Mouse (Mus musculus) midbrain, postnatal 0 days (tissue): ENCODE measurements around the gene Ubash3b. TPM values are rescaled to one million over a fixed set of nuclear protein-coding genes. Genes with fewer than 3 reads are reported as not detected.

Source experiments
- ATAC-seq: fragments of 200-750 bp; cut with Nextera tagmentation; 2 replicates; pipeline ENCODE4 v1.8.0; 2017; ENCODE audit warnings: moderate number of reproducible peaks, mild to moderate bottlenecking, moderate TSS enrichment, moderate library complexity; ENCODE audit not compliant: low FRiP score
- DNase-seq: peaks from one replicate; pipeline ENCODE4 v3.0.0-alpha.2; 2015; ENCODE audit warnings: low spot score
- H3K27ac ChIP-seq: fragments of 300-500 bp; sonication (generic); 2 replicates; pipeline ENCODE4 v1.5.1; 2014; ENCODE audit warnings: low read depth, mild to moderate bottlenecking, low read length, mixed read lengths
- H3K27me3 ChIP-seq: fragments of 300-500 bp; sonication (generic); 2 replicates; pipeline ENCODE4 v1.6.1; 2014; ENCODE audit warnings: low read length, control low read depth, mixed read lengths; ENCODE audit not compliant: insufficient read depth
- H3K36me3 ChIP-seq: fragments of 300-500 bp; sonication (generic); 2 replicates; pipeline ENCODE4 v1.6.1; 2014; ENCODE audit warnings: low read length, control low read depth, mixed read lengths; ENCODE audit not compliant: insufficient read depth
- H3K4me1 ChIP-seq: fragments of 300-500 bp; sonication (generic); 2 replicates; pipeline ENCODE4 v1.6.1; 2014; ENCODE audit warnings: mild to moderate bottlenecking, control low read depth, antibody characterized with exemption, low read length, mixed read lengths; ENCODE audit not compliant: insufficient read depth
- H3K4me2 ChIP-seq: fragments of 300-500 bp; sonication (generic); 2 replicates; pipeline ENCODE4 v1.6.1; 2014; ENCODE audit warnings: low read depth, mild to moderate bottlenecking, low read length, mixed read lengths; ENCODE audit not compliant: poor library complexity, severe bottlenecking
- H3K4me3 ChIP-seq: fragments of 300-500 bp; sonication (generic); 2 replicates; pipeline ENCODE4 v1.5.1; 2014; ENCODE audit warnings: low read depth, mild to moderate bottlenecking, low read length, moderate library complexity
- H3K9ac ChIP-seq: fragments of 300-500 bp; sonication (generic); replicated peaks from 2 replicates; pipeline ENCODE4 v1.6.1; 2014; ENCODE audit warnings: mild to moderate bottlenecking, low read length, moderate library complexity, mixed read lengths; ENCODE audit not compliant: poor library complexity, severe bottlenecking
- H3K9me3 ChIP-seq: fragments of 300-500 bp; sonication (generic); 2 replicates; pipeline ENCODE4 v1.6.1; 2016; ENCODE audit warnings: low read length, control low read depth
- CTCF ChIP-seq: IDR thresholded peaks from 2 replicates; pipeline ENCODE4 v1.5.1; 2016; ENCODE audit warnings: antibody characterized with exemption, mild to moderate bottlenecking
- WGBS: fragments of 180-500 bp; shearing (Covaris S2); extraction: QIAGEN DNeasy Blood & Tissue Kit; methylation state at CpG from one replicate; pipeline ENCODE4 v1.1.7; 2014; 5-methylcytosine and 5-hydroxymethylcytosine counted together
- polyA plus RNA-seq: library from polyadenylated mRNA; unstranded; fragments of >200 nt; fragmentation: Nextera tagmentation; extraction: Ambion mirVana; gene quantifications from 2 replicates; pipeline ENCODE4 v1.2.1, GENCODE M21; 2015
- total RNA-seq: library from RNA; depleted of rRNA; stranded (reverse); fragments of >200 nt; gene quantifications from 2 replicates; pipeline ENCODE4 v1.2.3, GENCODE M21; 2014

The Ubash3b gene
- total and polyA plus RNA-seq, 2 experiments from 2014 or later: 23.1 to 32.3 TPM

DNA sequence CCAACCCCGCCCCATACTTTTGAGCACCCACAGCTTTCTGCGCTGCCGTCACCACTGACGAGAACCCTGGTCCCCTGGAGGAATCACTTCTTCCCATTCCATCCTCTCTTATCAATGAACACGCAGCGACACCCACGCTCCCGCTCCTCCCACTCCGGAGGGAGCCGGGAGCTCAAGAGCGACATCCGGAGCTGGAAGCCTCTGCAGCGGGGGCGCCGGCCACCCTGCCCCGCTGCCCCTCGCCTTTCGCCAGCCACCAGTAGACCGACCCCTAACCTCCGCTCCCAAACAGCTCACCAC lies 4.8 kb downstream of the Ubash3b start:
- Histone ChIP-seq H3K9ac (peak overlapping the region; percentile 90), H3K36me3 (no peaks in the 10 kb centered on the region), H3K4me3 (peak overlapping the region; percentile 85), H3K4me2 (peak overlapping the region; percentile 70), H3K4me1 (peaks cover 4% of the 10 kb centered on the region; the same call in 1 of the 2 replicates), H3K9me3 (no peaks in the 10 kb centered on the region), H3K27ac (peak overlapping the region; percentile 85), H3K27me3 (no peaks in the 10 kb centered on the region)
- no peak for TF ChIP-seq CTCF
- DNase-seq (peak; percentile 58), ATAC-seq (peak; percentile 54)
- WGBS: under 1% methylated on average over 17 of the region's 20 CpGs

DNA sequence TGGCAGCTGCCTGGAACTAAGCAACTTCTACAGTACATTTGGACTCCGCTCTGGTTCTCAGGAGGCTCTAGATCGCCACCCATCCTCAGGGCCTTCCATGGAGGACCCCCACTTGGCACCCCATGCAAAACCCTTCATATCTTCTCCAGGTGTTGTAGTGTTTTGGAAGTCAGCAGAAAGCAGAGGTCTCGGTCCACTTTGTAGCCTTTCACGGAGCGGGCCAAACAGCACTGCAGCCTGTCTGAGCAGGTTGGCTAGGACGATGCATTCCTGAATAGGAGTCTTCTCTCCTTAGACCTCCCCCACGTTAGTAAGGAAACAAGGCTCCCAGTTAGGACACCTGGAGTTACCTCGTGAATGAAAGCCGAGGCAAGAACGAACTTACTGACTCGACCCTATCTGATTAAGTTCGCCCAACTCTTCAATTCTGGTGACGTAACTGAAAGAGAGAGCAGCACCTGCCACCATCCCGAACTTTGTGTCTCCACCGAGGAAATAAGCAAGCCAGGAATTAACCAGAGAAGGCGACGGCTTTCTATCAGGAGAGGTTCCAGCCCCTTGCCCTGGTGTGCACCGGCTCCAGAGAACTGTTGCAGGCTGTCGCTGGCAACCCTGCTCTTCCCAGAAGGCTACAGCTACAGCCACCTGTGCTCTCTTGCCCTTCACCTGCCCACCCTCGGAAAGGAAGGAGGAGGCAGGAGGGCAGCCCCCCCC lies 5.3 kb downstream of the Ubash3b start:
- Histone ChIP-seq H3K4me1 (peaks cover 4% of the 10 kb centered on the region; the same call in 1 of the 2 replicates), H3K27ac (peak overlapping the region; percentile 85; the same call in 1 of the 2 replicates), H3K27me3 (no peaks in the 10 kb centered on the region), H3K4me3 (peak overlapping the region; percentile 85), H3K4me2 (peak overlapping the region; percentile 70), H3K36me3 (no peaks in the 10 kb centered on the region), H3K9me3 (no peaks in the 10 kb centered on the region), H3K9ac (peak overlapping the region; percentile 90)
- WGBS: 21% methylated on average over 19 of the region's 20 CpGs
- no peak for TF ChIP-seq CTCF
- DNase-seq (no peak), ATAC-seq (peak; percentile 28; the same call in 1 of the 2 replicates)

DNA sequence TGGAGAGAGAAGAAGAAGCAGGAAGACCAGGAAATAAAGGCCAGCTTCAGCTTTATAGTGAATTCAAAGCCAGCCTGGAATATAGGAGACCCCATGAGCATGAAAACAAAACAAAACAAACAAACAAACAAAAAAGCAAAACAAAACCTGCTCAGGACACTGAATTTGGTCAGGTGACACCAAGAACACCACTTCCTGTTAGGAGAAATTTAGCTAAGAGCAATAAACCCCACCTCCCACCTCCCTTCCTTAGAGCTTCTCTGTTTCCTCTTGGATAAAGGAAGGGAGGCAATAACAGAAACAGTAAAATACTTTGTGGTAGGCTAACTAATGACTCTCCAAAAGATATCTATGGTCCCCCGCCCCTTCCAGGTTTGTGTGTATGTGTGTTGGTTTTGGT lies 7.5 kb downstream of the Ubash3b start:
- Histone ChIP-seq H3K9me3 (no peaks in the 10 kb centered on the region), H3K9ac (no peak overlapping the region), H3K4me3 (no peak overlapping the region), H3K27ac (no peak overlapping the region), H3K4me1 (peaks cover 7% of the 10 kb centered on the region; the same call in 1 of the 2 replicates), H3K27me3 (no peaks in the 10 kb centered on the region), H3K36me3 (no peaks in the 10 kb centered on the region), H3K4me2 (no peak overlapping the region)
- TF ChIP-seq CTCF: no peak
- ATAC-seq: no peak
- WGBS: 100% methylated on average over 1 of the region's 1 CpGs
- no peak for DNase-seq

DNA sequence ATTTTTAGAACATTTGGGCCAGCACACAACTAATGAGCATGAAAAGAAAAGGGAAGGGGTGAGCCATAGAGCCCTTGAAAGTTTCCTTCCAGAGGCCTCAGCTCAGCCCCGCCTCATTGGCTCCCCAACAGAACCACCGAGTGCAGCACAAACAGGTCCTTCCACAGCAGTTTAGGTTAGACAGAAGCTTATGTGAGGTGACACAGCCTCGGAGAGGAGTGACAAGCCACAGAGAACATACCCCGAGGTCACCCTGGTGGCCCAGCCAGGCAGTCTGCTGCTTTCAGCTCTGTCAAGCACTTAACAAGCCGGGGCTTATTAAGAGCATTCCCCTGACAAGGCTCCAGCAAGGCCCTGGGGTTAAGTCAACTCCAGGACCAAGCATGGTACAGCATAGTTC lies 8.4 kb downstream of the Ubash3b start:
- Histone ChIP-seq H3K9me3 (no peaks in the 10 kb centered on the region), H3K36me3 (no peaks in the 10 kb centered on the region), H3K4me2 (no peak overlapping the region), H3K9ac (no peak overlapping the region), H3K4me1 (peaks cover 5% of the 10 kb centered on the region; the same call in 1 of the 2 replicates), H3K27ac (no peak overlapping the region), H3K27me3 (no peaks in the 10 kb centered on the region), H3K4me3 (no peak overlapping the region)
- ATAC-seq: no peak
- TF ChIP-seq CTCF: no peak
- no peak for DNase-seq
- 73% methylated on average over 5 of the region's 5 CpGs for WGBS

DNA sequence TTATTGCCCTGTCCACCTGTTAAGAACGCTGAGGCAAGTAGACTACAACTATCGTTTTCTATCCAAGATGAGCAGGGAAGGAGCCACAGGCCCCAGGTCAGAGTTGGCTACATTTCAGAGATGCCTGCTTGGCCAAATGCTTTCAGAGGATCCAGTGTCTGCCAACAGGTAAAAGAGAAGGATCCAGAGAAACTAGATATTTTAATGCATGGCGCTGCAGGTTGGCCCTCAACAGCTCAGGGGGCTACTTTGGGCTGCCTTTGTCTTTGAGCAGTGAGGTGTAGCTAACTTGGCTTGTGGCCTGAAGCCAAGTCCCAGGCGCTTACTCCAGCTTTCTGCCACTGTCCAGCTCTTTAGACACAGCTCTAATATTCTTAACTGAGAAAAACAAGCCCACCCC lies 10.0 kb downstream of the Ubash3b start:
- no peak for TF ChIP-seq CTCF
- H3K27me3 ChIP-seq: no peaks in the 10 kb centered on the region
- H3K9me3 ChIP-seq: no peaks in the 10 kb centered on the region
- no peak overlapping the region for H3K4me2 ChIP-seq
- peak; percentile 57 for DNase-seq
- no peak overlapping the region for H3K4me3 ChIP-seq
- no peak overlapping the region for H3K27ac ChIP-seq
- peaks cover 3% of the 10 kb centered on the region; the same call in 1 of the 2 replicates for H3K4me1 ChIP-seq
- 77% methylated on average over 4 of the region's 4 CpGs for WGBS
- ATAC-seq: no peak
- no peaks in the 10 kb centered on the region for H3K36me3 ChIP-seq
- no peak overlapping the region for H3K9ac ChIP-seq

DNA sequence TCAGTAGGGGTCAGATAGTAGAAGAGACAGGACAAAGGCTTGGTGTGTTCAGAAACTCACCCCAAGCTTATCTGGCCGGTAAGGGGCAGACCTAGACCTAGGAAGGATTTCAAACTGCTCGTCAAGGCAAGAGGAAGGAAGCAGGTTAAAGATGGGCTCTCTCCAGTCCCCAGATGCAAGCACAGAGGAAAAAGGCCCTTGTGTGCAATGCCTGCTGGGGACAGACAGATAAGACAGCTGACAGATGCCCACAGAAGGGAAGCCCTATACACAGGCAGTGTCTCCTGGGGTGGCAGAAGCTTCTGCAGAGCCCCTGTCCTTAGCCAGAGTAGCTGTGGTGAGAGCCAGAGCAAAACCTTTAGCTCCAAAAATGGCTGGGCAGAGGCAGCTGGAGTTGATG lies 11.6 kb downstream of the Ubash3b start:
- ATAC-seq: no peak
- no peak overlapping the region for H3K9ac ChIP-seq
- H3K4me2 ChIP-seq: no peak overlapping the region
- H3K27ac ChIP-seq: no peak overlapping the region
- no peak for DNase-seq
- WGBS: 73% methylated on average over 2 of the region's 2 CpGs
- H3K27me3 ChIP-seq: no peaks in the 10 kb centered on the region
- no peak for TF ChIP-seq CTCF
- H3K4me3 ChIP-seq: no peak overlapping the region
- no peaks in the 10 kb centered on the region for H3K36me3 ChIP-seq
- H3K4me1 ChIP-seq: peaks cover 3% of the 10 kb centered on the region; the same call in 1 of the 2 replicates
- H3K9me3 ChIP-seq: no peaks in the 10 kb centered on the region
